Mouse (Mus musculus) spleen, adult 2 months (tissue): ENCODE measurements at regions not wholly inside any gene's neighbourhood (a gene's known extent, or its start where the extent isn't known, plus 50 kb on each side); places are given as distances from the start of the nearest gene placed in this dataset.

Source experiments
- DNase-seq, 2 experiments: peaks; one replicate each; pipeline versions ENCODE4 v3.0.0 to v3.0.0-alpha.2; 2012 to 2021; ENCODE audit warnings: low spot score in 2 of 2, low read depth in 1 of 2
- H3K27ac ChIP-seq: fragments of 200-500 bp; 2 replicates; pipeline ENCODE4 v1.5.1; 2012; ENCODE audit warnings: low read length, inconsistent platforms; ENCODE audit not compliant: insufficient read depth
- H3K27me3 ChIP-seq: fragments of 200-500 bp; 2 replicates; pipeline ENCODE4 v1.6.1; 2012; ENCODE audit warnings: mild to moderate bottlenecking, moderate library complexity, low read length, inconsistent platforms; ENCODE audit not compliant: control insufficient read depth, insufficient read depth
- H3K36me3 ChIP-seq: fragments of 200-500 bp; 2 replicates; pipeline ENCODE4 v1.6.1; 2012; ENCODE audit warnings: mild to moderate bottlenecking, low read length, inconsistent platforms; ENCODE audit not compliant: control insufficient read depth, insufficient read depth
- H3K4me1 ChIP-seq: fragments of 200-500 bp; 2 replicates; pipeline ENCODE4 v1.6.1; 2011; ENCODE audit warnings: inconsistent platforms; ENCODE audit not compliant: control insufficient read depth, insufficient read depth, insufficient read length
- H3K4me3 ChIP-seq: fragments of 200-500 bp; 2 replicates; pipeline ENCODE4 v1.5.1; 2011; ENCODE audit warnings: mild to moderate bottlenecking, inconsistent platforms; ENCODE audit not compliant: insufficient read depth, insufficient read length; ENCODE audit errors: extremely low read depth
- CTCF ChIP-seq: fragments of 200-500 bp; IDR thresholded peaks from 2 replicates; pipeline ENCODE4 v1.5.1; 2011; ENCODE audit warnings: mild to moderate bottlenecking, inconsistent platforms; ENCODE audit not compliant: insufficient read depth, insufficient read length, insufficient replicate concordance; ENCODE audit errors: extremely low read depth
- POLR2A ChIP-seq: fragments of 200-500 bp; IDR thresholded peaks from 2 replicates; pipeline ENCODE4 v1.6.1; 2011; ENCODE audit warnings: low read depth, low read length, inconsistent platforms
- WGBS: fragments of 180-500 bp; shearing (Covaris S2); methylation state at CpG from one replicate; pipeline ENCODE4 v1.1.7; 2018; 5-methylcytosine and 5-hydroxymethylcytosine counted together

DNA sequence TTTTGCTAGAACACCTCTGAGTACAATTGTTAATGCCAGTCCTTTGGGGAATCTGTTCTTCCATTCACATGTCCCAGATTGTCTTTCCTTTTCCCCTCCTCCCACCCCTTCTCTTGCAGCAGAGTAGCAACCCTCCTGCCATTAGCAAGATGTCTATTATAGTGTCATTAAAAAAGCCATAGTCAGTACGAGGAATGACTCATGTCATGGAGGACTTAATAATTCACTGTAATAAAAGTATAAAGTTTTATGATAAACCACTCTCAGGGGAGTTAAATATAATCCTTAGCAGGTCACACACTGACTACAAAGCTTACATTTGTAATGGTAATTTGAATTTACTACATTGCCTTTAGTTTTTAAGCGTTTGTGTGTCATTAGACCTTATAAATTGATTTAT lies 540.7 kb downstream of the Bcl11a start:
- Histone ChIP-seq H3K4me3 (no peak overlapping the region), H3K36me3 (no peaks in the 10 kb centered on the region), H3K27me3 (no peaks in the 10 kb centered on the region), H3K27ac (no peak overlapping the region), H3K4me1 (no peaks in the 10 kb centered on the region)
- TF ChIP-seq CTCF: no peak
- DNase-seq: no peak
- WGBS: 79% methylated on average over 2 of the region's 2 CpGs

DNA sequence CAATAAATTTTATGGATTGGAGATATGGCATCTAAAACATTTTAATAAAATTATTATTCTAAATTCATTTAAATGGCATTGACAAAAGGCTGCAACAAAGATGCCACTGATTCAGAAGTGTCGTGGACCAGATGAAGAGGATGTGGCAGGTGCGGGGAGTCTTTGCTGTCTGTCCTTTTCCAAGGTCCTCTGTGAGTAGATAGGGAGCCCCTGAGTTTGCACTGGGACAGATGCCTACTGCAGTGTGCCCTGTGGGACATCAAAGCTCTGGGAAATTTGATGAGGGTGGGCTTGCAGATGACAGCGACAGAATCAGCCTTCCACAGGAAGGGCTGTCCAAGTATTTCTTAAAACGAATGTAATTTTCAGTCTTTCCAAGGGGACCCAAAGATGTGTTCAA lies 541.2 kb downstream of the Bcl11a start:
- Histone ChIP-seq H3K4me1 (no peaks in the 10 kb centered on the region), H3K27me3 (no peaks in the 10 kb centered on the region)
- 86% methylated on average over 4 of the region's 4 CpGs for WGBS

DNA sequence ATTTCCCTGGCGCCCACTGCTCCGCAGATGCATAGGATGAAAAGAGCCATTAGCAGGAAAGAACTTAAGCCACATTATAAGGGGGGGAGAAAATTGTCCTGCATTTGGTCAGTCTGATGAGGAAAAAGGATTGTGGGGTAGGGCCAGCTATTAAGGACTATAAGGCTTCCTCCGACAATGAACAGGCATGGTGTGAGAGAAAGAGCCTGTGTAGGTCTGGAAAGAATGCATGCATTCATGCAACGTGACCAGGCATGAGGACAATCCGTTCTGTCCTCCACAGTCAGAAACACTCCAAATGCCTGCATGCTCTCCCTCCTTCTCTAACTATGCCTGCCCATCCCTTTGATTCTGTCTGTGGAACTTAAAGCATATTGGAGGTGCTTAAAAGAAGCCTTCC lies 550.8 kb downstream of the Bcl11a start:
- Histone ChIP-seq H3K4me1 (no peaks in the 10 kb centered on the region), H3K4me3 (no peak overlapping the region), H3K27me3 (no peaks in the 10 kb centered on the region), H3K27ac (no peak overlapping the region), H3K36me3 (no peaks in the 10 kb centered on the region)
- DNase-seq: no peak
- TF ChIP-seq POLR2A (no peak), CTCF (no peak)
- 83% methylated on average over 5 of the region's 5 CpGs for WGBS

More for the DNA sequence above, 541.2 kb downstream of the Bcl11a start:
- DNase-seq: no peak
- no peak overlapping the region for H3K4me3 ChIP-seq
- H3K27ac ChIP-seq: no peak overlapping the region
- no peaks in the 10 kb centered on the region for H3K36me3 ChIP-seq
- TF ChIP-seq POLR2A: no peak
- no peak for TF ChIP-seq CTCF

DNA sequence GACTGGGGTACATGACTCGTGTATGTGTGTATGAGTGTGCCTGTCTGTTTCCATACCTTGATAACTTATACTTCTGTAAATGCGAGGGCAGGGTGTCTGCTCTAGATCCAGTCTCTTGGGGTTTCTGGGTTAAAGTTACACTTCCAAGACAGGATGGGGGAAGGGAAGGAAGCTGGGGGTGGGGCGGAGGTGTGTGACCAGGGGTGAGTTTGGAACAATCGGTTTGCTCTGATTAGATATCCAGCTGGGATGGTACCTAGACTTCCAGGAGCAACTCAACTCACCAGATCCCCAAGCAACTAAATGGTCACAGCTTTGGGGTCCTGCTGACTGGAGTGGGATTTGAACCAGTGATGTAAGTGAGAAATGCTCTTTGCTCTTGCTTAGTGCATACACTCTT lies 551.6 kb downstream of the Bcl11a start:
- Histone ChIP-seq H3K4me1 (no peaks in the 10 kb centered on the region), H3K27me3 (no peaks in the 10 kb centered on the region), H3K27ac (no peak overlapping the region), H3K36me3 (no peaks in the 10 kb centered on the region), H3K4me3 (no peak overlapping the region)
- TF ChIP-seq CTCF (no peak), POLR2A (no peak)
- WGBS: 68% methylated on average over 4 of the region's 4 CpGs
- DNase-seq: no peak

DNA sequence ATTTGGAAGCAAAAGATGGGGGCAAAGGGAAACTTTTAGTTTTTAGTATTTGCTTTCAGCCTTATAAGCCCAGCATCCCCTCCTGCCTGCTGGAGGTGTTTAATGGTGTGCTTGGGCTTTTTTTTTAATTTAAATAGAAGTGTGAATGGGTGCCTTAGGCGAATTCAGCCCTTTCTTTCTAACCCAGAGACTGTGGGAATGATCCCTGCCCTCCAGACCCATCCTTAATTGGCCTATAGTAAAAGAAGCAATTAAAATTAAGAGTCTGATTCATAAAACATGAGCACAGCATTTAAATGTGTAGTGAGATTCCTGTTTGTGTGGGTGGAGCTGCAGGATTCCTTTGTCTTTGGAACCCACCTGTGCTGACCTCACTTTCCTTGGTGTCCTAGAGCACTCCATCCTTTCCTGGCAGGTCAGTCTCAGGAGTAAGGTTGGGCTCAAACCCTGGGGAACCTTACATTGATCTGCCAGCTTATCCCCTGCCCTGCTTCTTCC lies 552.6 kb downstream of the Bcl11a start:
- Histone ChIP-seq H3K27ac (no peak overlapping the region), H3K27me3 (no peaks in the 10 kb centered on the region), H3K4me3 (no peak overlapping the region), H3K4me1 (no peaks in the 10 kb centered on the region), H3K36me3 (no peaks in the 10 kb centered on the region)
- 67% methylated on average over 1 of the region's 1 CpGs for WGBS
- no peak for DNase-seq
- TF ChIP-seq POLR2A (no peak), CTCF (no peak)

DNA sequence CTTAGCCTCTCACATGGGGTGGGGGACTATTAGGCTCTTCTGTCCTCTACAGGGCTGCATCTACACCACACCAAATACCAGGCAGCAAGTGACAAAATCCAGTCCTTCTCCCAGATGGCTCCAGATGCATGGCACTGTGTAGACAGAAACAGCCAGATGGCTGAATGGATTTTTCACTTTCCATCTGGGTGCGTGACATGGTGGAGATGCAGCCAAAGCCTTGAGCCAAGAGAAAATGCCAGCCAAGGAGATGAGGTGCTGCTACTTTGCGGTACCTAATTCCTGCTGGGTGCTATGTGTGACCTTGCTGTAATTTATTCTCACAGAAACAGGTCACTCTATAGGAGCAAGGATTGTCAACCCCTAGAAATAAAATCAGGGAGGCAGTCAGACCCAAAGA lies 553.8 kb downstream of the Bcl11a start:
- no peaks in the 10 kb centered on the region for H3K27me3 ChIP-seq
- 87% methylated on average over 2 of the region's 2 CpGs for WGBS
- H3K4me1 ChIP-seq: no peaks in the 10 kb centered on the region
- H3K4me3 ChIP-seq: no peak overlapping the region
- no peaks in the 10 kb centered on the region for H3K36me3 ChIP-seq
- no peak overlapping the region for H3K27ac ChIP-seq
- DNase-seq: no peak
- TF ChIP-seq CTCF (no peak), POLR2A (no peak)

DNA sequence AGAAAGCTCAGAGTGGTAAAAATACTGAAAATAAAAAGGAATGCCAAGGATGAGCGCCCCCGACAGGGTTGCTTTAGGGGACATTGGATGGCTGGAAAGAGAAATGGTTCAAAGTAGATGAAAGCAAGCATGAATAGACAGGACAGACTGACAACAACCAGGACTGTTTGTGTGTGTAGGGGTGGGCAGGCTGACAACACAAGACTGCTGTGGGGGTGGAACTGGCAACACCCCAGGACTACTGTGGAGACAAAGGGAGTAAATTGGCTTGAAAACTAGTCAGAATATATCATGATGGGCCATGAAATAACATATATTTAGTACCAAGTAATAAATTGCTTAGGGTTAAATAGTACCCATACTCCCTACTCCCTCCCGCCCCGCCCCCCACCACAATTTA lies 558.9 kb downstream of the Bcl11a start:
- H3K27me3 ChIP-seq: no peaks in the 10 kb centered on the region
- no peaks in the 10 kb centered on the region for H3K36me3 ChIP-seq
- no peak overlapping the region for H3K4me3 ChIP-seq
- TF ChIP-seq POLR2A (no peak), CTCF (no peak)
- no peak overlapping the region for H3K27ac ChIP-seq
- H3K4me1 ChIP-seq: no peaks in the 10 kb centered on the region
- WGBS: 90% methylated on average over 4 of the region's 4 CpGs
- no peak for DNase-seq
